Mouse (Mus musculus) CH12.LX (cell line): Measurements from ENCODE around the gene Espn.

Source experiments
- CTCF ChIP-seq, 2 experiments: IDR thresholded peaks in 1 of 2; conservative IDR thresholded peaks in 1 of 2; 2 replicates each; pipeline ENCODE4 v1.5.1; 2011 to 2012; ENCODE audit warnings: low read depth in 2 of 2, low read length in 2 of 2, improper control_type of control experiment in 1 of 2, inconsistent platforms in 1 of 2, mild to moderate bottlenecking in 1 of 2, moderate library complexity in 1 of 2
- POLR2A ChIP-seq: IDR thresholded peaks from 2 replicates; pipeline ENCODE4 v1.6.1; 2011; ENCODE audit warnings: low read depth, mild to moderate bottlenecking, improper control_type of control experiment, low read length
- ZMIZ1 ChIP-seq: IDR thresholded peaks from 2 replicates; pipeline ENCODE4 v1.6.1; 2012; ENCODE audit warnings: low read depth, mild to moderate bottlenecking, inconsistent platforms, low read length, improper control_type of control experiment

DNA sequence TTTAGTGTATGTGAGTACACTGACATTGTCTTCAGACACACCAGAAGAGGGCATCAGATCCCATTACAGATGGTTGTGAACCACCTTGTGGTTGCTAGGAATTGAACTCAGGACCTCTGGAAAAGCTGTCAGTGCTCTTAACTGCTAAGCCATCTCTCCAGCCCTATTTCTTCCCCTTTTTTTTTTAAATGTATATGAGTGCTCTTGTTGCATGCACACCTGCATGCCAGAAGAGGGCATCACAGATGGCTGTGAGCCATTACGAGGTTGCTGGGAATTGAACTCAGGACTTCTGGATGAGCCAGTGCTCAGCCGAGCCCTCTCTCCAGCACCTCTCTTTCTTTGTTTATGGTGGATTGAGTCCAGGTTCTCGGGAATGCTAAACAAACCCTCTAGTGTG is 42.7 kb downstream of the Espn start:
- TF ChIP-seq POLR2A (no peak), ZMIZ1 (no peak), CTCF (conservative IDR thresholded peaks at IDR 0.05 in 1 of 2, IDR thresholded peaks at IDR 0.05 in 1 of 2; ENCODE audit: low read depth in 2 of 2, low read length in 2 of 2) (peak in 1 of 2 experiments; percentile 18; a peak in 2 of 4 replicates)
